9 mouse cellular contexts compared by ENCODE assay signal in the genomic region with DNA sequence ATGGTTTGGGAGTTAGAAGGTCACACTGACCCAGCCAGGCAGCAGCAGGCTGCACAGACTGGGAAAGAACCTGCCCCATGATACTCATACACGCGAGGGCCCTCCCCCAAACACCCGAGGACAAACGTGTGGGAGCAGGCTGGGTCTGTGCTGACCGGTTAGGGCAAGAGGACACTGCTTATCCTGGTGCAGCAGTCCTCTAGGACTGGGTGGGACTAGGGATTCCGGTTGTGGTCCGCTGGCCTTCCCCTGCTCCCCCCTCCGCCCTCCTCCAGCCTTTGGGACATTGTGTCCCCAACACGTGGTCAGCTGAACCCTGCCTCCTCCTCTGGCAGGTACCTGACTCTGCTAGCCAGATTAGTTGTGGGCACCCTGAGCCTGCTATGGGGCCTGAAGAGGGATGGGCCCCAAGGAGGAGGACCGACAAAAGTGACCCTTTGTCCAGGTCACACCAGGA. TPM values are rescaled to one million over a fixed set of nuclear protein-coding genes. Genes with fewer than 3 reads are reported as not detected.
DNase-seq lines count a peak whose midpoint lies in the region; ATAC-seq lines count a peak whose summit lies in the region.
"Had no signal": no experiment of that assay in that cellular context is flagged by ENCODE, and none has a peak within 500 bp of the region (broad histone marks: within the 10 kb centered on the region; RNA-seq: fewer than 3 reads in every experiment).

No protein-coding gene starts in this region.

- ATAC-seq in intestine, embryonic 15.5 days = peak; percentile 56
- peak; percentile 46 for ATAC-seq in liver, embryonic 12.5 days

- H3K4me3 ChIP-seq in embryonic facial prominence, embryonic 10.5 days = peak overlapping the region; percentile 40; the same call in 1 of the 2 replicates
- H3K4me3 ChIP-seq in intestine, embryonic 15.5 days (replicated peaks) = no peak overlapping the region
- H3K4me3 ChIP-seq in liver, embryonic 12.5 days = no peak overlapping the region

- peak; percentile 99 for DNase-seq in heart, adult 11 months
- DNase-seq in heart, postnatal 4 days = no peak
- DNase-seq in embryonic facial prominence, embryonic 10.5 days (ENCODE audit: low spot score) = no peak
- no peak for DNase-seq in right cerebral cortex, adult 18-20 months
- DNase-seq in layer of hippocampus, adult 9-11 months = no peak
- DNase-seq in cerebellum, postnatal 10 days = no peak

- 30% methylated on average over 10 of the region's 10 CpGs for WGBS in embryonic facial prominence, embryonic 10.5 days
- 38% methylated on average over 10 of the region's 10 CpGs for WGBS in intestine, embryonic 15.5 days
- 29% methylated on average over 10 of the region's 10 CpGs for WGBS in liver, embryonic 12.5 days (ENCODE audit: insufficient replicate concordance)

- peaks cover 12% of the 10 kb centered on the region for H3K4me1 ChIP-seq in embryonic facial prominence, embryonic 10.5 days
- 0 out of 2 replicates have a peak, but pooled peaks cover 2% of the 10 kb centered on the region for H3K4me1 ChIP-seq in intestine, embryonic 15.5 days (replicated peaks)
- peaks cover 9% of the 10 kb centered on the region for H3K4me1 ChIP-seq in liver, embryonic 12.5 days

- H3K9me3 ChIP-seq in embryonic facial prominence, embryonic 10.5 days = no peaks in the 10 kb centered on the region
- H3K9me3 ChIP-seq in intestine, embryonic 15.5 days = no peaks in the 10 kb centered on the region
- H3K9me3 ChIP-seq in liver, embryonic 12.5 days (replicated peaks) = no peaks in the 10 kb centered on the region

- no peak overlapping the region for H3K27ac ChIP-seq in embryonic facial prominence, embryonic 10.5 days (replicated peaks)
- no peak overlapping the region for H3K27ac ChIP-seq in intestine, embryonic 15.5 days
- H3K27ac ChIP-seq in liver, embryonic 12.5 days = no peak overlapping the region

- no peaks in the 10 kb centered on the region for H3K36me3 ChIP-seq in embryonic facial prominence, embryonic 10.5 days (replicated peaks)
- no peaks in the 10 kb centered on the region for H3K36me3 ChIP-seq in intestine, embryonic 15.5 days
- H3K36me3 ChIP-seq in liver, embryonic 12.5 days = no peaks in the 10 kb centered on the region

- no peak overlapping the region for H3K9ac ChIP-seq in intestine, embryonic 15.5 days
- H3K9ac ChIP-seq in liver, embryonic 12.5 days = no peak overlapping the region
- H3K9ac ChIP-seq: forebrain, postnatal 0 days had no signal

- H3K4me2 ChIP-seq in intestine, embryonic 15.5 days (replicated peaks) = no peak overlapping the region
- H3K4me2 ChIP-seq in liver, embryonic 12.5 days = peak overlapping the region; percentile 39

- peaks cover 13% of the 10 kb centered on the region for H3K27me3 ChIP-seq in embryonic facial prominence, embryonic 10.5 days (replicated peaks; ENCODE audit: low read depth, poor library complexity, severe bottlenecking)
- H3K27me3 ChIP-seq in intestine, embryonic 15.5 days (replicated peaks) = no peaks in the 10 kb centered on the region
- H3K27me3 ChIP-seq in liver, embryonic 12.5 days (replicated peaks) = peaks cover 15% of the 10 kb centered on the region

RNA-seq across cellular contexts. Expression of a gene that starts 13.7 kb away (rescaled TPM):
- 10 to 100 TPM; 36.8 to 40.2 TPM for total RNA-seq in heart, postnatal 4 days (2021)
- 43.6 and 49.0 TPM in 2 replicates for polyA plus RNA-seq in embryonic facial prominence, embryonic 10.5 days (2016; fragmentation: Nextera tagmentation; extraction: Ambion mirVana)
- 53.8 and 54.5 TPM in 2 replicates for polyA plus RNA-seq in intestine, embryonic 15.5 days (2015; fragmentation: Nextera tagmentation; extraction: Ambion mirVana)
- 22.5 and 23.5 TPM in 2 replicates for polyA plus RNA-seq in liver, embryonic 12.5 days (2016; fragmentation: Nextera tagmentation; extraction: Ambion mirVana)

RNA-seq across cellular contexts. Expression of a gene that starts 56.2 kb away (rescaled TPM):
- total RNA-seq in heart, postnatal 4 days (2021) = 10 to 100 TPM; 20.2 to 25.7 TPM
- 92.2 and 93.9 TPM in 2 replicates for polyA plus RNA-seq in embryonic facial prominence, embryonic 10.5 days (2016; fragmentation: Nextera tagmentation; extraction: Ambion mirVana)
- polyA plus RNA-seq in intestine, embryonic 15.5 days (2015; fragmentation: Nextera tagmentation; extraction: Ambion mirVana) = 97.9 and 131 TPM in 2 replicates
- 61.1 and 68.6 TPM in 2 replicates for polyA plus RNA-seq in liver, embryonic 12.5 days (2016; fragmentation: Nextera tagmentation; extraction: Ambion mirVana)

RNA-seq across cellular contexts. Expression of a gene that starts 56.5 kb away (rescaled TPM):
- 1 to 10 TPM; 6.6 to 9.0 TPM for total RNA-seq in heart, postnatal 4 days (2021)
- 10.9 and 12.5 TPM in 2 replicates for polyA plus RNA-seq in embryonic facial prominence, embryonic 10.5 days (2016; fragmentation: Nextera tagmentation; extraction: Ambion mirVana)
- polyA plus RNA-seq in intestine, embryonic 15.5 days (2015; fragmentation: Nextera tagmentation; extraction: Ambion mirVana) = 12.7 and 14.0 TPM in 2 replicates
- polyA plus RNA-seq in liver, embryonic 12.5 days (2016; fragmentation: Nextera tagmentation; extraction: Ambion mirVana) = 6.9 and 7.6 TPM in 2 replicates
